ENCODE assay signal across 13 mouse cellular contexts in the genomic region with DNA sequence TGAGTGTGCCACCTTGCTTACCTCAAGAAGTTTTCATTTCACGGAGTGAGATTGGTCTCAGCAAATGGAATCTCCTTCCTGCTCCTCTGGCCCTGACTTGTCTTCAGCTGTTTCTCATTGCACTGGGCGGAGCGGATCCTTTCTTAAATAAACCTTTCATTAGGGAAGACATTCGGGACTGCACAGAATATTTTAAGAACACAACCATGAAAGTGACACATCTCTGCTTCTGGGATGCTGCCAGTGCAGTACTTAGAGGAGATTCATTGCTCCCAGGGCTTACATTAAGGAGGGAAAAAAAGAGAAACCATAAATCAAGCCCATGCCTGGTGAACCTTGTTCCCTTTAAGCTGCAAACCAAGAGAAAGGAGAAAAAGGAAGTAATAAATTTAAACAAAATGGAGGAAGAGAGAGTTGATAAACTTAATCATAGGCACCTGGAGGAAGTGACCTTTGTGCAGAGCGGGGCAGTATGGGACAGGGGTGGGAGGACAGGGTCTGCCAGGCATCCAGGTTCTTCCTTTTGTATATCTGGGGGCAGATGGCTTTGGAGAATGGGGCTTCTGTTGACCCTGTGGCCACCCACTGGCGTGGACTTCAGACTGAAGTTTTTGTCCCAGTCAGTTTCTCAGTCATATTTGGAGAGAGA. TPM values are rescaled to one million over a fixed set of nuclear protein-coding genes. Genes with fewer than 3 reads are reported as not detected.
DNase-seq lines count a peak whose midpoint lies in the region; ATAC-seq lines count a peak whose summit lies in the region.
"Had no signal": no experiment of that assay in that cellular context is flagged by ENCODE, and none has a peak within 500 bp of the region (broad histone marks: within the 10 kb centered on the region; RNA-seq: fewer than 3 reads in every experiment).

No protein-coding gene starts in this region.

- no peak overlapping the region for H3K9ac ChIP-seq in forebrain, embryonic 15.5 days (replicated peaks)
- H3K9ac ChIP-seq in forebrain, embryonic 12.5 days: no peak overlapping the region
- H3K9ac ChIP-seq in liver, embryonic 15.5 days: no peak overlapping the region
- no peak overlapping the region for H3K9ac ChIP-seq in liver, embryonic 11.5 days (ENCODE audit: low read depth, low read length)
- H3K9ac ChIP-seq: midbrain, embryonic 12.5 days had no signal

- H3K9me3 ChIP-seq in forebrain, embryonic 15.5 days: no peaks in the 10 kb centered on the region
- no peaks in the 10 kb centered on the region for H3K9me3 ChIP-seq in forebrain, embryonic 12.5 days
- no peaks in the 10 kb centered on the region for H3K9me3 ChIP-seq in liver, embryonic 15.5 days (replicated peaks)
- H3K9me3 ChIP-seq in liver, embryonic 11.5 days (ENCODE audit: control insufficient read depth, low read length): no peaks in the 10 kb centered on the region
- H3K9me3 ChIP-seq in limb, embryonic 10.5 days (replicated peaks): no peaks in the 10 kb centered on the region
- H3K9me3 ChIP-seq: midbrain, embryonic 12.5 days had no signal

- no peaks in the 10 kb centered on the region for H3K27me3 ChIP-seq in forebrain, embryonic 15.5 days
- no peaks in the 10 kb centered on the region for H3K27me3 ChIP-seq in forebrain, embryonic 12.5 days
- H3K27me3 ChIP-seq in liver, embryonic 15.5 days: no peaks in the 10 kb centered on the region
- H3K27me3 ChIP-seq in liver, embryonic 11.5 days (replicated peaks; ENCODE audit: control insufficient read depth, insufficient read depth, low read length): no peaks in the 10 kb centered on the region
- no peaks in the 10 kb centered on the region for H3K27me3 ChIP-seq in limb, embryonic 10.5 days (ENCODE audit: low read depth, poor library complexity, severe bottlenecking)
- H3K27me3 ChIP-seq: midbrain, embryonic 12.5 days had no signal

- DNase-seq in liver, embryonic 11.5 days (ENCODE audit: low spot score): no peak
- DNase-seq in limb, embryonic 10.5 days (ENCODE audit: low spot score): no peak
- no peak for DNase-seq in thymus, postnatal 10 days (ENCODE audit: low spot score in 2 of 2)
- no peak for DNase-seq in thymus, postnatal 36 days
- DNase-seq: gastrocnemius, postnatal 10 days; heart, postnatal 4 days; lung, adult 18-20 months had no signal

- peak overlapping the region; percentile 57 for H3K27ac ChIP-seq in forebrain, embryonic 15.5 days (replicated peaks)
- no peak overlapping the region for H3K27ac ChIP-seq in forebrain, embryonic 12.5 days
- peak overlapping the region; percentile 70 for H3K27ac ChIP-seq in liver, embryonic 15.5 days (replicated peaks)
- H3K27ac ChIP-seq in liver, embryonic 11.5 days (ENCODE audit: low read depth, low read length): no peak overlapping the region
- H3K27ac ChIP-seq in limb, embryonic 10.5 days: peak overlapping the region; percentile 4; the same call in 1 of the 2 replicates
- H3K27ac ChIP-seq: midbrain, embryonic 12.5 days had no signal

- H3K4me1 ChIP-seq in forebrain, embryonic 15.5 days: peaks cover 6% of the 10 kb centered on the region
- H3K4me1 ChIP-seq in forebrain, embryonic 12.5 days: peaks cover 7% of the 10 kb centered on the region
- peaks cover 19% of the 10 kb centered on the region for H3K4me1 ChIP-seq in liver, embryonic 15.5 days (replicated peaks)
- H3K4me1 ChIP-seq in liver, embryonic 11.5 days (replicated peaks; ENCODE audit: control insufficient read depth, insufficient read depth, low read length): no peaks in the 10 kb centered on the region
- peaks cover 31% of the 10 kb centered on the region for H3K4me1 ChIP-seq in limb, embryonic 10.5 days

- no peak overlapping the region for H3K4me2 ChIP-seq in forebrain, embryonic 15.5 days (replicated peaks)
- H3K4me2 ChIP-seq in forebrain, embryonic 12.5 days: no peak overlapping the region
- no peak overlapping the region for H3K4me2 ChIP-seq in liver, embryonic 15.5 days
- no peak overlapping the region for H3K4me2 ChIP-seq in liver, embryonic 11.5 days
- H3K4me2 ChIP-seq: midbrain, embryonic 12.5 days had no signal

- 77% methylated on average over 6 of the region's 6 CpGs for WGBS in forebrain, embryonic 15.5 days
- WGBS in forebrain, embryonic 12.5 days: 76% methylated on average over 6 of the region's 6 CpGs
- WGBS in liver, embryonic 15.5 days (ENCODE audit: insufficient replicate concordance): 42% methylated on average over 6 of the region's 6 CpGs
- 62% methylated on average over 6 of the region's 6 CpGs for WGBS in liver, embryonic 11.5 days
- 27% methylated on average over 6 of the region's 6 CpGs for WGBS in limb, embryonic 10.5 days

- no peak overlapping the region for H3K4me3 ChIP-seq in forebrain, embryonic 15.5 days
- H3K4me3 ChIP-seq in forebrain, embryonic 12.5 days (replicated peaks): no peak overlapping the region
- H3K4me3 ChIP-seq in liver, embryonic 15.5 days (replicated peaks): no peak overlapping the region
- no peak overlapping the region for H3K4me3 ChIP-seq in liver, embryonic 11.5 days (ENCODE audit: low read depth, low read length)
- H3K4me3 ChIP-seq in limb, embryonic 10.5 days: no peak overlapping the region
- H3K4me3 ChIP-seq: midbrain, embryonic 12.5 days had no signal

- no peak for ATAC-seq in forebrain, embryonic 15.5 days (replicated peaks)
- ATAC-seq in forebrain, embryonic 12.5 days (ENCODE audit: low FRiP score): no peak
- 0 out of 2 replicates have a peak, but pooled peaks have one; percentile 49 for ATAC-seq in liver, embryonic 15.5 days (ENCODE audit: insufficient read depth)
- no peak for ATAC-seq in liver, embryonic 11.5 days (replicated peaks; ENCODE audit: low FRiP score)
- no peak for ATAC-seq in erythroid progenitor cell, adult 5-6 weeks (replicated peaks; ENCODE audit: low FRiP score, poor library complexity, severe bottlenecking)
- ATAC-seq: activated CD4-positive, CD25-positive, alpha-beta regulatory T cell, adult 4 months had no signal

- H3K36me3 ChIP-seq in forebrain, embryonic 15.5 days: no peaks in the 10 kb centered on the region
- H3K36me3 ChIP-seq in forebrain, embryonic 12.5 days (replicated peaks): no peaks in the 10 kb centered on the region
- H3K36me3 ChIP-seq in liver, embryonic 15.5 days (replicated peaks): no peaks in the 10 kb centered on the region
- no peaks in the 10 kb centered on the region for H3K36me3 ChIP-seq in liver, embryonic 11.5 days (ENCODE audit: control insufficient read depth, insufficient read depth, low read length)
- H3K36me3 ChIP-seq in limb, embryonic 10.5 days: no peaks in the 10 kb centered on the region
- H3K36me3 ChIP-seq: midbrain, embryonic 12.5 days had no signal

RNA-seq across cellular contexts. Expression of a gene that starts 37.5 kb away (rescaled TPM):
- polyA plus RNA-seq in forebrain, embryonic 15.5 days (2015; fragmentation: Nextera tagmentation; extraction: Ambion mirVana): 3.9 and 4.8 TPM in 2 replicates
- polyA plus RNA-seq in forebrain, embryonic 12.5 days (2016; fragmentation: Nextera tagmentation; extraction: Ambion mirVana): 0.83 and 1.6 TPM in 2 replicates
- not detected in 2 replicates for polyA plus RNA-seq in liver, embryonic 15.5 days (2015; fragmentation: Nextera tagmentation; extraction: Ambion mirVana)
- not detected in 2 replicates for polyA plus RNA-seq in liver, embryonic 11.5 days (2014; fragmentation: Nextera tagmentation; extraction: Ambion mirVana)
- 0.34 and 0.59 TPM in 2 replicates for polyA plus RNA-seq in limb, embryonic 10.5 days (2016; fragmentation: Nextera tagmentation; extraction: Ambion mirVana)
- not detected in 2 replicates for total RNA-seq in erythroid progenitor cell, adult 5-6 weeks (2015; ENCODE audit: low replicate concordance)
- not detected in 2 replicates for total RNA-seq in erythroid progenitor cell, adult 5-6 weeks (2017; ENCODE audit: low replicate concordance)
- polyA plus RNA-seq: activated CD4-positive, CD25-positive, alpha-beta regulatory T cell, adult 4 months had no signal

RNA-seq across cellular contexts. Expression of a gene that starts 50.2 kb away (rescaled TPM):
- polyA plus RNA-seq in forebrain, embryonic 15.5 days (2015; fragmentation: Nextera tagmentation; extraction: Ambion mirVana): 62.9 and 63.4 TPM in 2 replicates
- 59.9 and 64.6 TPM in 2 replicates for polyA plus RNA-seq in forebrain, embryonic 12.5 days (2016; fragmentation: Nextera tagmentation; extraction: Ambion mirVana)
- polyA plus RNA-seq in liver, embryonic 15.5 days (2015; fragmentation: Nextera tagmentation; extraction: Ambion mirVana): 13.1 and 13.4 TPM in 2 replicates
- polyA plus RNA-seq in liver, embryonic 11.5 days (2014; fragmentation: Nextera tagmentation; extraction: Ambion mirVana): 30.8 and 33.4 TPM in 2 replicates
- polyA plus RNA-seq in limb, embryonic 10.5 days (2016; fragmentation: Nextera tagmentation; extraction: Ambion mirVana): 77.0 and 79.9 TPM in 2 replicates
- total RNA-seq in erythroid progenitor cell, adult 5-6 weeks (2015; ENCODE audit: low replicate concordance): 1.7 and 10.5 TPM in 2 replicates
- total RNA-seq in erythroid progenitor cell, adult 5-6 weeks (2017; ENCODE audit: low replicate concordance): 4.9 and 5.5 TPM in 2 replicates

RNA-seq across cellular contexts. Expression of a gene that starts 50.4 kb away (rescaled TPM):
- 99.0 and 103 TPM in 2 replicates for polyA plus RNA-seq in forebrain, embryonic 15.5 days (2015; fragmentation: Nextera tagmentation; extraction: Ambion mirVana)
- 91.7 TPM in 2 replicates for polyA plus RNA-seq in forebrain, embryonic 12.5 days (2016; fragmentation: Nextera tagmentation; extraction: Ambion mirVana)
- polyA plus RNA-seq in liver, embryonic 15.5 days (2015; fragmentation: Nextera tagmentation; extraction: Ambion mirVana): 24.7 and 29.0 TPM in 2 replicates
- 48.1 and 52.1 TPM in 2 replicates for polyA plus RNA-seq in liver, embryonic 11.5 days (2014; fragmentation: Nextera tagmentation; extraction: Ambion mirVana)
- 60.5 and 74.6 TPM in 2 replicates for polyA plus RNA-seq in limb, embryonic 10.5 days (2016; fragmentation: Nextera tagmentation; extraction: Ambion mirVana)
- 23.4 and 26.8 TPM in 2 replicates for total RNA-seq in erythroid progenitor cell, adult 5-6 weeks (2015; ENCODE audit: low replicate concordance)
- 4.3 and 13.6 TPM in 2 replicates for total RNA-seq in erythroid progenitor cell, adult 5-6 weeks (2017; ENCODE audit: low replicate concordance)

Comparison
In these comparisons a context has a peak if more than half of its experiments do, and no peak if none do; other contexts are left out.
1. H3K27ac ChIP-seq: peak in forebrain, embryonic 15.5 days (single experiment), liver, embryonic 15.5 days (single experiment) and limb, embryonic 10.5 days (single experiment); none in forebrain, embryonic 12.5 days (single experiment) and liver, embryonic 11.5 days (single experiment).